Mouse (Mus musculus): Measurements from ENCODE around the gene Taok2.

GRCm38 (mm10) chr7:126914844-126915243, 30.3 kb upstream of the Taok2 start:
- no peak for TF ChIP-seq NANOG (IDR thresholded peaks at IDR 0.05; ENCODE audit: borderline replicate concordance, low read length)
- TF ChIP-seq CTCF (conservative IDR thresholded peaks at IDR 0.05; ENCODE audit: low read length): no peak

All from E14TG2a.4 (cell line).